Mouse (Mus musculus) embryo, embryonic 11 days (tissue): ENCODE measurements around the gene Gm20908.
"Not testable (repeated sequence)": the region's sequence is repeated elsewhere in the genome, so short reads cannot be mapped to it uniquely, and the experiment has no call there.

ENCODE experiments used
- DNase-seq: peaks from one replicate; pipeline ENCODE4 v3.0.0-alpha.2; 2015

Gm20908 gene

GRCm38 (mm10) chrY:64472966-64473365 is at the start of gene Gm20908:
Gene Gm20908 (plus strand): TSS chrY:64473266.
- DNase-seq = not testable (repeated sequence)
